Mouse (Mus musculus) neural tube, embryonic 15.5 days (tissue): ENCODE measurements around the gene Manba. TPM values are rescaled to one million over a fixed set of nuclear protein-coding genes. Genes with fewer than 3 reads are reported as not detected.

Source experiments
- ATAC-seq: fragments of 200-750 bp; cut with Nextera tagmentation; 2 replicates; pipeline ENCODE4 v1.8.0; 2017; ENCODE audit warnings: mild to moderate bottlenecking, moderate TSS enrichment, moderate library complexity; ENCODE audit not compliant: low FRiP score
- H3K27ac ChIP-seq: fragments of 300-500 bp; sonication (generic); replicated peaks from 2 replicates; pipeline ENCODE4 v1.5.1; 2015; ENCODE audit warnings: mild to moderate bottlenecking, inconsistent platforms
- H3K27me3 ChIP-seq: fragments of 300-500 bp; sonication (generic); replicated peaks from 2 replicates; pipeline ENCODE4 v1.6.1; 2015; ENCODE audit warnings: inconsistent platforms
- H3K36me3 ChIP-seq: fragments of 300-500 bp; sonication (generic); 2 replicates; pipeline ENCODE4 v1.6.1; 2015; ENCODE audit warnings: inconsistent platforms
- H3K4me1 ChIP-seq: fragments of 300-500 bp; sonication (generic); 2 replicates; pipeline ENCODE4 v1.6.1; 2015; ENCODE audit warnings: inconsistent platforms
- H3K4me2 ChIP-seq: fragments of 300-500 bp; sonication (generic); 2 replicates; pipeline ENCODE4 v1.6.1; 2015; ENCODE audit warnings: inconsistent platforms, mild to moderate bottlenecking, moderate library complexity
- H3K4me3 ChIP-seq: fragments of 300-500 bp; sonication (generic); replicated peaks from 2 replicates; pipeline ENCODE4 v1.5.1; 2015; ENCODE audit warnings: mild to moderate bottlenecking, inconsistent platforms
- H3K9ac ChIP-seq: fragments of 300-500 bp; sonication (generic); replicated peaks from 2 replicates; pipeline ENCODE4 v1.6.1; 2015; ENCODE audit warnings: mild to moderate bottlenecking, inconsistent platforms
- H3K9me3 ChIP-seq: fragments of 300-500 bp; sonication (generic); replicated peaks from 2 replicates; pipeline ENCODE4 v1.6.1; 2016; ENCODE audit warnings: inconsistent platforms
- WGBS: fragments of 180-500 bp; shearing (Covaris S2); methylation state at CpG from one replicate; pipeline ENCODE4 v1.1.7; 2015; ENCODE audit warnings: mixed read lengths; 5-methylcytosine and 5-hydroxymethylcytosine counted together
- polyA plus RNA-seq: library from polyadenylated mRNA; unstranded; fragments of >200 nt; fragmentation: Nextera tagmentation; extraction: Ambion mirVana; gene quantifications from 2 replicates; pipeline ENCODE4 v1.2.1, GENCODE M21; 2015

Gene Manba
- polyA plus RNA-seq, 1 experiment from 2014 or later: 7.4 TPM

DNA sequence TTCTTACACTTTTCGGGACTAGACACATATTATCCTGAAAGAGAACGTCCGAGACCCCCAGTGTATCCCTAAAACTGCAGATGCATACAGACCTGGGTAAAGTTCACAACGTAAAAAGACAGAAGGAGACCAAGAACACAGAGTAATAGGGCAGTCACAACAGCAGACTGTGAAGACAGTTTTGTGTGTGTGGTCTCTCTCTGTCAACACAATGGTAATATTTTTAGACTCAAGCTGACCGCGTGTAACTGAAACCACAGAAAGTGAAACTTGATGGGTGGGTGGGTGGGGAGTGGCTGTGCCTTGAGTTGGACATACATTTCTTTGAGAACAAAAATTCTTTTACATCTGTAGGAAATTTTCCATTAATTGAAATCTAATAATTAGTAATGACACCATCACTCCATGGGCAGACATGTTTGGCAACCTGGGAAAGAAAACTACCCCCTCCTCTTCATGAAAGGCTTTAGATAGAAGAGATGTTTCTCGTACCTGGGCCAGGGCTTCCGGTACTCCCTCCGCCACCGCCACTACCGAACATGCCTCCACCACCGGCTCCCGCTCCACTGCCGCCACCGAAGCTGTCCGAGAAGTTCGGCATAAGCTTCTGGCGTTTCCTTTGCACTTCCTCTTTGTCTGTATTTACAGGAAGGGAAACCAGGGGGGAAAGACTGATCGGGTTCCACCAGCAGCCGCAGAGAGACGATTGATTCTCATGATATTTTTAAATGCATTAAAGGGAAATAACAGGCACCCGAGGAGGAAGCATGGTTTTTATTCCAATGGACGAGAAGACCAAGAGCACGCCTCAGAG is 122.5 kb downstream of the Manba start:
- WGBS: 90% methylated on average over 24 of the region's 24 CpGs
- Histone ChIP-seq H3K36me3 (peaks cover 46% of the 10 kb centered on the region), H3K4me3 (no peak overlapping the region), H3K27ac (no peak overlapping the region), H3K4me1 (0 out of 2 replicates have a peak, but pooled peaks cover 3% of the 10 kb centered on the region), H3K9ac (no peak overlapping the region), H3K27me3 (no peaks in the 10 kb centered on the region), H3K4me2 (no peak overlapping the region), H3K9me3 (no peaks in the 10 kb centered on the region)
- no peak for ATAC-seq

DNA sequence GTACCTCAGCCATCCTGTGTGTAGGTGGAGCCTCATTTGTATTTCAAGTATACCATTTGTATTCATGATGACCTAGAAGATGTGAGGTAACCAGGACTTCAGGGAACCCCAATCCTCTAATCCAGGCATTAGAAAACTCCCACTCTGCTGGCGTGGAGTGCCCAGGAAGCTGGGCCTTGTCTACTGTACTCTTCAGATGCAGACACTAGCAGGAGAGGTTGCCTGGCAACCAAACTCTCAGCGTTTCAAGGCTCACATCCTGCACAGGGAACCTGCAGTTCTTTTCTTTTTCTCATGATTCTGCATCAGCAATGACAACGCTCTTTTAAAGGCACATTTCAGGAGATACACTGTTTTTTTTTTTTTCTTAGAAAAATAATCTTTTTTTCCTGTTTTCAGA is 124.8 kb downstream of the Manba start:
- 38% methylated on average over 3 of the region's 3 CpGs for WGBS
- Histone ChIP-seq H3K27ac (no peak overlapping the region), H3K36me3 (peaks cover 49% of the 10 kb centered on the region)

DNA sequence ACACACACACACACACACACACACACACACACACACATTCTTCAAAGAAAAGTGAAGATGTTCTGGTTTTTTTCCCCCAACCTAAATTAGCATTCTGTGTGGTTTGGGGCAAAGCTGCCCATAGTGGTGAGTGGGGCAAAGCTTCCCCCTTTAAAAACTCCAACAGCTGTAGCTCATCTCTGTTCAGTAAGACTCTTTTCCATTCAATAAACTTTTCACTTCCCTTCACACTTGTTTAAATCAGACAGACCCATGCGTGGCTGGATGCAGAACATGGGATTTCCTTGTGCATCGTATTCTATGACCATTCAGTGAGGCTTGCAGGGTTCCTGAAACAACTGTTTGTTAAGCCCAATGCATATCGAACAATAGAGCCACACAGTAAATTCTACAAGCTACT is 129.0 kb downstream of the Manba start:
- H3K4me3 ChIP-seq: no peak overlapping the region
- H3K27ac ChIP-seq: no peak overlapping the region
- no peaks in the 10 kb centered on the region for H3K27me3 ChIP-seq
- 0 out of 2 replicates have a peak, but pooled peaks cover 3% of the 10 kb centered on the region for H3K4me1 ChIP-seq
- WGBS: 73% methylated on average over 3 of the region's 3 CpGs
- H3K4me2 ChIP-seq: no peak overlapping the region
- no peaks in the 10 kb centered on the region for H3K9me3 ChIP-seq
- no peak overlapping the region for H3K9ac ChIP-seq
- H3K36me3 ChIP-seq: peaks cover 60% of the 10 kb centered on the region
- no peak for ATAC-seq

More for the DNA sequence above, 124.8 kb downstream of the Manba start:
- Histone ChIP-seq H3K27me3 (no peaks in the 10 kb centered on the region), H3K4me1 (0 out of 2 replicates have a peak, but pooled peaks cover 3% of the 10 kb centered on the region), H3K9ac (no peak overlapping the region), H3K4me3 (no peak overlapping the region), H3K4me2 (no peak overlapping the region), H3K9me3 (no peaks in the 10 kb centered on the region)
- ATAC-seq: peak; percentile 73; the same call in 1 of the 2 replicates

DNA sequence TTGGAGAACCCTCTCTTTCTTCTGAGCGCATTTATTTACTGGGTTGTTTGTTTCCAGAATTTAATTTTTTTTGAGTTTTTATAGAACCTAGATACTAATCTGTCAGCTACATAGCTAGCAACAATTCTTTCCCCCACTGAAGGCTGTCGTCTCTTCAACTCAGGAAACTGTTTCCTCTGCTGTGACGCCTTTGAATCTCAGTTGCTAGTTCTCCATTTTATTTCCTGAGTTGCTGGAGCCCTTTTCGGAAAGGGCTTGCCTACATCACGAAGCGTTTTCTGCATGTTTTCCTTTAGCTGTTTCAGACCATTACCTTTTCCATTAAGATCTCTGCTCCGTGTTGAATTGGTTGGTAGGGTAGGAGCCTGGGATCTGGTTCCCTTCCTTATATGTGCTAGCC is 131.3 kb downstream of the Manba start:
- peaks cover 51% of the 10 kb centered on the region for H3K36me3 ChIP-seq
- ATAC-seq: no peak

More for the DNA sequence above, 131.3 kb downstream of the Manba start:
- Histone ChIP-seq H3K9me3 (no peaks in the 10 kb centered on the region), H3K27me3 (no peaks in the 10 kb centered on the region), H3K4me1 (no peaks in the 10 kb centered on the region), H3K27ac (no peak overlapping the region), H3K9ac (no peak overlapping the region), H3K4me2 (no peak overlapping the region), H3K4me3 (no peak overlapping the region)
- WGBS: 86% methylated on average over 7 of the region's 7 CpGs

Other genes starting within 250 kb of the Manba start
- 4.2 and 5.2 TPM in 2 replicates for gene Bdh2, start 204.4 kb upstream of the Manba start, polyA plus RNA-seq
- 2.4 and 2.5 TPM in 2 replicates for gene Slc9b2, start 177.9 kb upstream of the Manba start, polyA plus RNA-seq
- 0.36 and 0.54 TPM in 2 replicates for gene Slc9b1, start 137.6 kb upstream of the Manba start, polyA plus RNA-seq
- gene Cisd2, start 61.7 kb upstream of the Manba start, polyA plus RNA-seq: 67.1 and 69.0 TPM in 2 replicates
- 331 and 389 TPM in 2 replicates for gene Ube2d3, start 47.5 kb upstream of the Manba start, polyA plus RNA-seq
- 7.7 and 21.5 TPM in 2 replicates for gene Nfkb1, start 205.9 kb downstream of the Manba start, polyA plus RNA-seq